Mouse (Mus musculus): Measurements from ENCODE around the gene Pdss2.
"Not testable (repeated sequence)": the region's sequence is repeated elsewhere in the genome, so short reads cannot be mapped to it uniquely, and the experiment has no call there.

Pdss2 gene

GRCm38 (mm10) chr10:43378279-43378678 is 157.0 kb downstream of the Pdss2 start:
- DNase-seq, result no peak

GRCm38 (mm10) chr10:43378732-43379644 is 157.7 kb downstream of the Pdss2 start:
- DNase-seq, result no peak

GRCm38 (mm10) chr10:43382660-43383059 is 161.4 kb downstream of the Pdss2 start:
- no peak for DNase-seq

GRCm38 (mm10) chr10:43384623-43385022 is 163.3 kb downstream of the Pdss2 start:
- no peak for DNase-seq

GRCm38 (mm10) chr10:43392921-43393320 is 171.6 kb downstream of the Pdss2 start:
- DNase-seq, result no peak

- DNase-seq, result no peak
Observed at GRCm38 (mm10) chr10:43393818-43394217, 172.5 kb downstream of the Pdss2 start.

- peak; percentile 45 for DNase-seq
Observed at GRCm38 (mm10) chr10:43395824-43396223, 174.5 kb downstream of the Pdss2 start.

- no peak for DNase-seq
Observed at GRCm38 (mm10) chr10:43399596-43400316, 178.5 kb downstream of the Pdss2 start.

GRCm38 (mm10) chr10:43406107-43406506 is 184.8 kb downstream of the Pdss2 start:
- DNase-seq, result no peak

GRCm38 (mm10) chr10:43406885-43407284 is 185.6 kb downstream of the Pdss2 start:
- DNase-seq, result no peak

- DNase-seq, result no peak
Observed at GRCm38 (mm10) chr10:43409506-43410230, 188.4 kb downstream of the Pdss2 start.

- not testable (repeated sequence) for DNase-seq
Observed at GRCm38 (mm10) chr10:43411164-43411563, 189.9 kb downstream of the Pdss2 start.

- DNase-seq, result no peak
Observed at GRCm38 (mm10) chr10:43417346-43417745, 196.1 kb downstream of the Pdss2 start.

- DNase-seq, result peak; percentile 57
Observed at GRCm38 (mm10) chr10:43420660-43421413, 199.6 kb downstream of the Pdss2 start.

- no peak for DNase-seq
Observed at GRCm38 (mm10) chr10:43422061-43422770, 200.9 kb downstream of the Pdss2 start.

GRCm38 (mm10) chr10:43424545-43424944 is 203.3 kb downstream of the Pdss2 start:
- DNase-seq, result no peak

- DNase-seq, result no peak
Observed at GRCm38 (mm10) chr10:43430606-43431005, 209.3 kb downstream of the Pdss2 start.

GRCm38 (mm10) chr10:43434326-43434725 is 213.0 kb downstream of the Pdss2 start:
- DNase-seq, result no peak

- no peak for DNase-seq
Observed at GRCm38 (mm10) chr10:43435757-43436156, 214.5 kb downstream of the Pdss2 start.

- DNase-seq, result no peak
Observed at GRCm38 (mm10) chr10:43439492-43439941, 218.2 kb downstream of the Pdss2 start.

- no peak for DNase-seq
Observed at GRCm38 (mm10) chr10:43440050-43440449, 218.8 kb downstream of the Pdss2 start.
